Mouse (Mus musculus) MEL (cell line): ENCODE measurements around the gene Rpl6.
A peak's percentile ranks its signal among the peaks of the same experiment; 100 is the strongest.
"Not testable (repeated sequence)": the region's sequence is repeated elsewhere in the genome, so short reads cannot be mapped to it uniquely, and the experiment has no call there.

Experiments
- CHD1 ChIP-seq: IDR thresholded peaks from 2 replicates; pipeline ENCODE4 v1.6.1; 2012; ENCODE audit warnings: low read depth, mild to moderate bottlenecking, inconsistent platforms, low read length, improper control_type of control experiment
- CHD2 ChIP-seq: IDR thresholded peaks from 2 replicates; pipeline ENCODE4 v1.6.1; 2011; ENCODE audit warnings: low read length, improper control_type of control experiment
- CTCF ChIP-seq, 3 experiments: IDR thresholded peaks in 2 of 3; conservative IDR thresholded peaks in 1 of 3; 2 replicates each; pipeline ENCODE4 v1.5.1; 2011 to 2012; ENCODE audit warnings: low read length in 3 of 3, low read depth in 2 of 3, mild to moderate bottlenecking in 2 of 3, improper control_type of control experiment in 1 of 3, inconsistent platforms in 1 of 3, mixed read lengths in 1 of 3, moderate library complexity in 1 of 3; ENCODE audit not compliant: control insufficient read depth in 1 of 3, insufficient read depth in 1 of 3, poor library complexity in 1 of 3, severe bottlenecking in 1 of 3
- EP300 ChIP-seq, 2 experiments: IDR thresholded peaks; 2 replicates each; pipeline ENCODE4 v1.6.1; 2011; ENCODE audit warnings: improper control_type of control experiment in 2 of 2, low read length in 2 of 2, low read depth in 1 of 2, mild to moderate bottlenecking in 1 of 2
- GABPA ChIP-seq: IDR thresholded peaks from 2 replicates; pipeline ENCODE4 v1.6.1; 2012; ENCODE audit warnings: low read depth, mild to moderate bottlenecking, inconsistent platforms, low read length, improper control_type of control experiment, moderate library complexity
- GATA1 ChIP-seq: IDR thresholded peaks from 2 replicates; pipeline ENCODE4 v1.6.1; 2011; ENCODE audit warnings: low read depth, low read length, improper control_type of control experiment
- JUND ChIP-seq: IDR thresholded peaks from 2 replicates; pipeline ENCODE4 v1.6.1; 2011; ENCODE audit warnings: low read depth, mild to moderate bottlenecking, improper control_type of control experiment, low read length
- MAX ChIP-seq: IDR thresholded peaks from 2 replicates; pipeline ENCODE4 v1.6.1; 2011; ENCODE audit warnings: low read length, improper control_type of control experiment
- POLR2A ChIP-seq, 2 experiments: IDR thresholded peaks; 2 replicates each; pipeline ENCODE4 v1.6.1; 2011 to 2012; ENCODE audit warnings: low read length in 2 of 2, mild to moderate bottlenecking in 2 of 2, control low read depth in 1 of 2, improper control_type of control experiment in 1 of 2, low read depth in 1 of 2, moderate library complexity in 1 of 2; ENCODE audit not compliant: control insufficient read depth in 1 of 2, insufficient read depth in 1 of 2, poor library complexity in 1 of 2
- SMC3 ChIP-seq: IDR thresholded peaks from 2 replicates; pipeline ENCODE4 v1.6.1; 2011; ENCODE audit warnings: low read depth, low read length, improper control_type of control experiment
- TAL1 ChIP-seq: IDR thresholded peaks from 2 replicates; pipeline ENCODE4 v1.6.1; 2012; ENCODE audit warnings: mild to moderate bottlenecking, inconsistent platforms, low read length, moderate library complexity, mixed read lengths
- ZKSCAN1 ChIP-seq: IDR thresholded peaks from 2 replicates; pipeline ENCODE4 v1.6.1; 2012; ENCODE audit warnings: low read depth, mild to moderate bottlenecking, inconsistent platforms, low read length, improper control_type of control experiment, moderate library complexity

GRCm38 (mm10) chr5:121205537-121206130 is 1.4 kb downstream of the Rpl6 start:
- not testable (repeated sequence) for TF ChIP-seq CTCF (IDR thresholded peaks at IDR 0.05 in 2 of 3, conservative IDR thresholded peaks at IDR 0.05 in 1 of 3; ENCODE audit: control insufficient read depth in 1 of 3, insufficient read depth in 1 of 3, low read depth in 2 of 3, low read length in 3 of 3, poor library complexity in 1 of 3, severe bottlenecking in 1 of 3); TAL1; MAX; EP300 (IDR thresholded peaks at IDR 0.05; ENCODE audit: low read depth in 1 of 2, low read length in 2 of 2); POLR2A (IDR thresholded peaks at IDR 0.05; ENCODE audit: control insufficient read depth in 1 of 2, insufficient read depth in 1 of 2, low read depth in 1 of 2, low read length in 2 of 2, poor library complexity in 1 of 2); GABPA; SMC3; CHD2; JUND; GATA1; ZKSCAN1
- TF ChIP-seq CHD1, result peak; percentile 91; the same call in 1 of the 2 replicates
